ENCODE assay signal across 23 mouse cellular contexts in the genomic region with DNA sequence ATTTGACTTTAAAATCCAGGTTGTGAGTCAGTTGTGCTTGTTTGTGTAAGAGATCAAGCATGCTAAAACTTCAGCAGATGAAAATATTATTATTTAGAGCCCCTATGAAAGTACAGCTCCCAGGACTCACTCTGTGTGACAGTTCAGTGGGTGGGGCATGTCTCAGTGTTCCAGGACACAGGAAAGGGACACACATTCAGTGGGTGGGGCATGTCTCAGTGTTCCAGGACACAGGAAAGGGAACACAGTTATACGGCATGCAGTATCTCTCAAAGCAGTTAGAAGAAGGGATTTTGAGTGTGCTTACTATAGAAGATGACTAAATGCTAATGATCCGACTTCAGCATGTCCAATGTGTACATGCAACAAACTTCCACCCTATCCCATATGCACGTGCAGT.
"Had no signal": no experiment of that assay in that cellular context is flagged by ENCODE, and none has a peak within 500 bp of the region (broad histone marks: within the 10 kb centered on the region; RNA-seq: fewer than 3 reads in every experiment).

No protein-coding gene starts in this region.

- H3K36me3 ChIP-seq: embryonic facial prominence, embryonic 10.5 days; embryonic facial prominence, embryonic 12.5 days; embryonic facial prominence, embryonic 13.5 days; embryonic facial prominence, embryonic 15.5 days; forebrain, embryonic 10.5 days; forebrain, embryonic 12.5 days; forebrain, embryonic 15.5 days had no signal

- H3K27me3 ChIP-seq: embryonic facial prominence, embryonic 12.5 days; embryonic facial prominence, embryonic 15.5 days; forebrain, embryonic 15.5 days had no signal

- H3K4me1 ChIP-seq: embryonic facial prominence, embryonic 10.5 days; embryonic facial prominence, embryonic 12.5 days; embryonic facial prominence, embryonic 13.5 days; embryonic facial prominence, embryonic 15.5 days; forebrain, embryonic 13.5 days; forebrain, embryonic 15.5 days had no signal

- H3K4me2 ChIP-seq: embryonic facial prominence, embryonic 12.5 days; embryonic facial prominence, embryonic 13.5 days; embryonic facial prominence, embryonic 15.5 days; forebrain, embryonic 12.5 days; forebrain, embryonic 13.5 days; forebrain, embryonic 15.5 days had no signal

- H3K9me3 ChIP-seq: embryonic facial prominence, embryonic 10.5 days; embryonic facial prominence, embryonic 12.5 days; embryonic facial prominence, embryonic 13.5 days; embryonic facial prominence, embryonic 15.5 days; forebrain, embryonic 10.5 days; forebrain, embryonic 12.5 days; forebrain, embryonic 13.5 days; forebrain, embryonic 15.5 days had no signal

- ATAC-seq: forebrain, embryonic 13.5 days; forebrain, embryonic 14.5 days had no signal

- H3K9ac ChIP-seq: embryonic facial prominence, embryonic 12.5 days; embryonic facial prominence, embryonic 13.5 days; embryonic facial prominence, embryonic 15.5 days; forebrain, embryonic 12.5 days; forebrain, embryonic 13.5 days; forebrain, embryonic 15.5 days; forebrain, postnatal 0 days had no signal

- H3K27ac ChIP-seq: embryonic facial prominence, embryonic 10.5 days; embryonic facial prominence, embryonic 12.5 days; embryonic facial prominence, embryonic 13.5 days; embryonic facial prominence, embryonic 15.5 days; forebrain, embryonic 10.5 days; forebrain, embryonic 12.5 days; forebrain, embryonic 13.5 days; forebrain, embryonic 15.5 days; gastrocnemius, adult 2 months had no signal

- DNase-seq: cerebellum, adult 8-10 months; cerebellum, postnatal 10 days; cerebellum, postnatal 14 days; cerebellum, postnatal 36 days; embryo, embryonic 11 days; gastrocnemius, adult 2 months; gastrocnemius, postnatal 10 days; gastrocnemius, postnatal 14 days; gastrocnemius, postnatal 25 days; gastrocnemius, postnatal 36 days; heart, adult 11 months; heart, adult 18-20 months had no signal

- H3K4me3 ChIP-seq: embryonic facial prominence, embryonic 10.5 days; embryonic facial prominence, embryonic 12.5 days; embryonic facial prominence, embryonic 13.5 days; embryonic facial prominence, embryonic 15.5 days; erythroblast, embryonic 14.5 days; forebrain, embryonic 10.5 days; forebrain, embryonic 12.5 days; forebrain, embryonic 13.5 days; forebrain, embryonic 15.5 days; gastrocnemius, adult 2 months had no signal
